Mouse (Mus musculus): ENCODE measurements at regions not wholly inside any gene's neighbourhood (a gene's known extent, or its start where the extent isn't known, plus 50 kb on each side); places are given as distances from the start of the nearest gene placed in this dataset.

DNA sequence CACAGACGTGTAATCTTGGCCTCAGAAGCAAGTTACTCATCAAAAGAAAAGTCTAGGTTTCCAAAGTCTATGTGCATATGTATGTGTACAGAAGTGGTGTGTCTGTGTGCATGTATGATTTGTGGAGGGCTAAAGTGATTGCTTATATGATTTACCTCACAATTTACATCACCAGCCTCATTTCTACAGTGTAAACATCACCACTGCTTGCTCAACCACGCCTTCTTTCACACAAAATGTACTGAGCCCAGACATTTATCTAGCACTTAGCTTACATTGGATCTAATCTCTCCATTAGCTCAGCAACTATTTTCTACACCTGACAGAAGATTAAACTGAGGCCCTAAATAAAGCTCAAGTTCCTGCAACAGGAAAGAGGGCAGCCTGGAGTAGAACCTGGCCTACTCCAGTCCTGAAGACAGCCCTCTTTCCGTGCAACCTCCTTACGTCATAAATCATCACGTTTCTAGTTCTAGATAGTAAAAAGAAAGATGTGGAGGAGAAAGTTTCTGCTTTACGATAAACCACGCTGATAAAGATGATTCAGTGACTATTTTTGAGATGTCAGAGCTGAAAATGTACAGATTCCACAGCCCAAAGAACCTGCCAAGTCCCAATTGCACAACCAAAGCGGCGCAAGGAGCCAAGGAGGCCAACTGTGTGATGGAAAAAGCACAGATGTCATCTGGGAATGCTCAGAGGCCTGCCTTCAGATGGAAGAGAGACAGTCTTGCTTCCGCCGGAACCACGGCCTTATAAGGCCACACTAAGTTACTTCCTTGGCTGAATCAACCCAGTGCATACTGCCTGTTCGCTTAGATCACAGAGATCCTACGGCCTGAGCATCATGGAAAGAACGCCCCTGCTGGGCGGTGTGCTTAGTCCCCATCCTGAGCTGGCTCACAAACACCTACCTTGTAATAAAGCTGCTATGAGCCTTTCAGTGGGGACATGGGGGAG, 72.5 kb upstream of the Thbs1 start:
- TF ChIP-seq CTCF (IDR thresholded peaks at IDR 0.05; ENCODE audit: extremely low read depth, insufficient read depth, low read length), result no peak
- no peak for TF ChIP-seq POLR2A (IDR thresholded peaks at IDR 0.05; ENCODE audit: extremely low read depth, insufficient read depth, low read length)
- no peaks in the 10 kb centered on the region for H3K4me1 ChIP-seq (ENCODE audit: control insufficient read depth, insufficient read depth, low read length)
- H3K27ac ChIP-seq (ENCODE audit: insufficient read depth, low read length), result no peak overlapping the region
- no peak overlapping the region for H3K4me3 ChIP-seq (ENCODE audit: insufficient read depth, low read length)

DNA sequence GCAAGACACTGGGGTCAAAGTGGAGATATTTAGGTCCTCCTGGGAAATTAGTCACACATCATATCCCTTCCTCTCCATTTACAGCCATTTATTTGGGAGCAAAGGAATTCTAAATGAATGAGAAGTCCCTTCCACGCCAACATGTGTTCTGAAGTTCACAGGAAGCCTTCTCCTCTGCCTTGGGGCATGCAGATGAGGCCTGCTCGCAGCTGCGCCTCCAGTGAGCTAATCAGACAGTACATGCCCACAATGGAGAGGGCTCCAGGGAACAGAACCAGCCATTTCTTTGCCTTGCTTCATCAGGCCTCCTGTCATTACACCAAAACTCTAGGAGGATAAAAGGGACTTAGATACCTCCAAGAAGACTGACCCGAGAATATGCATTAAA, 71.9 kb upstream of the Thbs1 start:
- no peaks in the 10 kb centered on the region for H3K4me1 ChIP-seq (ENCODE audit: control insufficient read depth, insufficient read depth, low read length)
- no peak overlapping the region for H3K4me3 ChIP-seq (ENCODE audit: insufficient read depth, low read length)
- no peak overlapping the region for H3K27ac ChIP-seq (ENCODE audit: insufficient read depth, low read length)
- TF ChIP-seq POLR2A (IDR thresholded peaks at IDR 0.05; ENCODE audit: extremely low read depth, insufficient read depth, low read length) (no peak), CTCF (IDR thresholded peaks at IDR 0.05; ENCODE audit: extremely low read depth, insufficient read depth, low read length) (no peak)

DNA sequence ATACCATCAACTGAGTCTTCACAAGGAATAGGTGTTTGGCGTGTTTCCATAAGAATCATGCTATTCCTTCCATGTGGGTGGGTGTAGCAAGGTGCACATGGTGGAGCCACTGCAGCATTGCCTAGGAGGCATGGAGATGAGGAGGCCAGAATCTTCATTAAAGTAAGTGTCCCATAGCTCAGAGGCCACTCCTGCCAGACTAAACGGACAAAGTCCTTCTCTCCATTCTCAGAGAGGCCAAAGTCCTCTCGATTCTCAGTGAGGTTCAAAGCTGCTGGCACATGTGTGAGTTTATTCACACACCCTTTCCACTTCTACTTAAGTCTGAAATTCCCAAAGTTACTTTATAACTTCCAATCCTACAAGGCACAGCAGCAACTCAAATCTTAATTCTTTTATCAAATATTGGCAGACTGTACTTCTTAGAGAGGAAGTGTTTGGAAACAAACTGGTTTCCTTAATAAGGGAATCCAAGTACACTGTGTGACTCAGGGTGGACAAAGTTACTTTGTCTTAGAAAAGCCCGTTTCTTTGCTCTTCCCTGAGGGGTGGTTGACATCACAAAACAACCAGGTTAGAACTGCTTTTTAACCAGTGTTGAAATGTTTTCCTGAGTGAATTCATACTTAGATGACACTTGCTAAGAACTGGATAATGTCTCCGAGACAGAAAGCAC, 69.2 kb upstream of the Thbs1 start:
- Histone ChIP-seq H3K4me1 (ENCODE audit: control insufficient read depth, insufficient read depth, low read length) (no peaks in the 10 kb centered on the region), H3K4me3 (ENCODE audit: insufficient read depth, low read length) (no peak overlapping the region), H3K27ac (ENCODE audit: insufficient read depth, low read length) (no peak overlapping the region)
- TF ChIP-seq POLR2A (IDR thresholded peaks at IDR 0.05; ENCODE audit: extremely low read depth, insufficient read depth, low read length) (no peak), CTCF (IDR thresholded peaks at IDR 0.05; ENCODE audit: extremely low read depth, insufficient read depth, low read length) (no peak)

GRCm38 (mm10) chr2:118044666-118045065, 67.0 kb upstream of the Thbs1 start:
- Histone ChIP-seq H3K27ac (ENCODE audit: insufficient read depth, low read length) (no peak overlapping the region), H3K4me1 (ENCODE audit: control insufficient read depth, insufficient read depth, low read length) (no peaks in the 10 kb centered on the region), H3K4me3 (ENCODE audit: insufficient read depth, low read length) (no peak overlapping the region)
- no peak for TF ChIP-seq POLR2A (IDR thresholded peaks at IDR 0.05; ENCODE audit: extremely low read depth, insufficient read depth, low read length)
- no peak for TF ChIP-seq CTCF (IDR thresholded peaks at IDR 0.05; ENCODE audit: extremely low read depth, insufficient read depth, low read length)

GRCm38 (mm10) chr2:118050326-118050725, 61.4 kb upstream of the Thbs1 start:
- Histone ChIP-seq H3K4me3 (ENCODE audit: insufficient read depth, low read length) (no peak overlapping the region), H3K4me1 (ENCODE audit: control insufficient read depth, insufficient read depth, low read length) (peaks cover 1% of the 10 kb centered on the region; the same call in 1 of the 2 replicates), H3K27ac (ENCODE audit: insufficient read depth, low read length) (no peak overlapping the region)
- no peak for TF ChIP-seq POLR2A (IDR thresholded peaks at IDR 0.05; ENCODE audit: extremely low read depth, insufficient read depth, low read length)
- no peak for TF ChIP-seq CTCF (IDR thresholded peaks at IDR 0.05; ENCODE audit: extremely low read depth, insufficient read depth, low read length)

DNA sequence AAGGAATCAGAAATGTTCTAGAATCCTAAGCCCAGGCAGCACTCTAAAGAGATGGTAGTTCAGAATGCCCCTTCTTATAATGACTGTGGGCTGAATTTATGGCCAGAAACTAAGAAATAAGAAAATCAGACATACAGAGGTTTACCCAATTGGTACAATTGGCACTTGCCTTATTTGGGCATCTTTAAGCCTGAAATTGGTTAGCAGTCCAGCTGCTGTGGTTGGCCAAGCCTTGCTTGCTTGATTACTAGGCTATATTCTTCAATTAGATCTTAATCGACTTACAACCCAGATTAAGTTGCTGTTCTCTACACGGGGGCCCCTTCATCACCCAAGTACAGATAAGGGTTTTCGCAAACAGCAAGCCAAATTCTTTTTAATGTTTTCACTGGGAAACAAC, 60.1 kb upstream of the Thbs1 start:
- Histone ChIP-seq H3K4me3 (ENCODE audit: insufficient read depth, low read length) (no peak overlapping the region), H3K27ac (ENCODE audit: insufficient read depth, low read length) (no peak overlapping the region), H3K4me1 (ENCODE audit: control insufficient read depth, insufficient read depth, low read length) (peaks cover 1% of the 10 kb centered on the region; the same call in 1 of the 2 replicates)
- TF ChIP-seq CTCF (IDR thresholded peaks at IDR 0.05; ENCODE audit: extremely low read depth, insufficient read depth, low read length) (no peak), POLR2A (IDR thresholded peaks at IDR 0.05; ENCODE audit: extremely low read depth, insufficient read depth, low read length) (no peak)

DNA sequence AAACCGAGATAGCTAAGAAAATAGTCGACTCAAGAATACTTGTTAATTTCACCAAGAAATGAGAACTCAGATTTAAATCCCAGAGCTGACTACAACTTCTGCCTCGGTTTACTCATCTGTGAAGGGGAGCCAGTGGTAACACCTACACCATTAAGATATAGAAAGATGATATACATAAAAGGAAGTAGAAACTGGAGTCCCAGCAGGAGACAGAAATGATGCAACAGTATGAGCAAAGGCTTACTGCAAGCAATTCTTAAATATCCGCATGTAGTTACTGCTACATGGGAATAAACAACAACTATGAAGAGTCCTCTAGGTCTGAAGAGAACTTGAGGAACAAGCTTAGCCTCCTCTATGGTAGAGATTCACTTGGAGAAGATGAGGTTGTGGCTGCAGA, 58.2 kb upstream of the Thbs1 start:
- H3K4me1 ChIP-seq (ENCODE audit: control insufficient read depth, insufficient read depth, low read length), result peaks cover 1% of the 10 kb centered on the region; the same call in 1 of the 2 replicates
- no peak overlapping the region for H3K4me3 ChIP-seq (ENCODE audit: insufficient read depth, low read length)
- H3K27ac ChIP-seq (ENCODE audit: insufficient read depth, low read length), result no peak overlapping the region
- TF ChIP-seq POLR2A (IDR thresholded peaks at IDR 0.05; ENCODE audit: extremely low read depth, insufficient read depth, low read length), result no peak
- no peak for TF ChIP-seq CTCF (IDR thresholded peaks at IDR 0.05; ENCODE audit: extremely low read depth, insufficient read depth, low read length)

DNA sequence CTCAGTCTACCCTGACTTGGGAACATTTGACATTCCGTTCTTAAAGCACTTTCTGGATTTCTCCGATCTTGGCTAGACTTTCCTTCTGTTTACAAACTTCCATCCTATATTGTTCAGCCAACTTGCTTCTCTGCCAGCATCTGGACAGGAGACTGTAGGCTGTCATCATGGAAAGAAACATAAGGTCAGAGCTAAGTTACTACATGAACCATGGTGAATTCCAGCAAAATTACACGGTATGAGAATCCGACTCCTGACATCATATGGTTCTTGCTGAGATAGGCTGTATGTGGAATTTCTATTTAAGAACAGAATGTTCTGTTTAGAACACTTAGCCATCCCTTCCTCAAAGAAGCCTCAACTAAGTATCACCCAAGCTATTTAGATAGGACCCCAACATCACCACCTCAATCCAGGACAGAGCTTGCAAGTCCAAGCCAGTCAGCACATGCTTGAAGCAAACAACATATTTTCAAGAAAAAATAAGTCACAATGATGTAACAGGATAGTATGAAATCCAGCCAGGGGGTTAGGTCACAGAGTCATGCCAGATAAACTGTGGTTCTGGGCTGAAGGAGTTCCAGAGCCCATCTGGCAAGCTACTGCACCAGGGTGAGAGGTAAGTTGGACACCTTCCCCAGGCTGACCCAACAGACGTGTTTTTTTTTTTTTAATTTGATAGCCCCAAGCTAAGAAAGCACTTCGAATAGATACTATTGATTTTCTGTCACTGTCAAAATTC, 52.9 kb upstream of the Thbs1 start:
- no peak overlapping the region for H3K4me3 ChIP-seq (ENCODE audit: insufficient read depth, low read length)
- TF ChIP-seq POLR2A (IDR thresholded peaks at IDR 0.05; ENCODE audit: extremely low read depth, insufficient read depth, low read length), result no peak
- no peak for TF ChIP-seq CTCF (IDR thresholded peaks at IDR 0.05; ENCODE audit: extremely low read depth, insufficient read depth, low read length)
- H3K4me1 ChIP-seq (ENCODE audit: control insufficient read depth, insufficient read depth, low read length), result no peaks in the 10 kb centered on the region; the same call in none of the 2 replicates
- no peak overlapping the region for H3K27ac ChIP-seq (ENCODE audit: insufficient read depth, low read length)

GRCm38 (mm10) chr2:118061291-118061690, 50.4 kb upstream of the Thbs1 start:
- Histone ChIP-seq H3K27ac (ENCODE audit: insufficient read depth, low read length) (no peak overlapping the region), H3K4me1 (ENCODE audit: control insufficient read depth, insufficient read depth, low read length) (no peaks in the 10 kb centered on the region; the same call in none of the 2 replicates), H3K4me3 (ENCODE audit: insufficient read depth, low read length) (no peak overlapping the region)
- no peak for TF ChIP-seq CTCF (IDR thresholded peaks at IDR 0.05; ENCODE audit: extremely low read depth, insufficient read depth, low read length)
- no peak for TF ChIP-seq POLR2A (IDR thresholded peaks at IDR 0.05; ENCODE audit: extremely low read depth, insufficient read depth, low read length)
